Mouse (Mus musculus) Patski (cell line): ENCODE data around the gene Sgk1. TPM values are rescaled to one million over a fixed set of nuclear protein-coding genes. Genes with fewer than 3 reads are reported as not detected.

Source experiments
- ATAC-seq: fragments of 100-300 bp; one replicate; pipeline ENCODE4 v1.8.0; 2021
- CTCF ChIA-PET: fragments of 350-600 bp; sonication (Branson Sonifier 250); formaldehyde crosslinking; loops from one replicate; lab custom pipeline; 2022; ENCODE audit warnings: inconsistent platforms; lab: Charles Lee
- POLR2A ChIA-PET: fragments of 350-600 bp; sonication (Branson Sonifier 250); formaldehyde crosslinking; loops from one replicate; lab custom pipeline; 2022; ENCODE audit warnings: antibody characterized with exemption, inconsistent platforms; lab: Charles Lee
- DNase-seq: peaks from one replicate; pipeline ENCODE4 v3.0.0-alpha.2; 2011; ENCODE audit warnings: low read depth, low spot score
- H3K27me3 ChIP-seq: fragments of 371-371 bp; one replicate; pipeline ENCODE4 v1.5.1; 2021
- CTCF ChIP-seq: fragments of 100-300 bp; IDR thresholded peaks from one replicate; pipeline ENCODE4 v1.5.1; 2021
- in situ Hi-C: fragments of 300-500 bp; cut with MboI; formaldehyde crosslinking; loops from 3 replicates; pipeline ENCODE4 v1.11.1; 2018; ENCODE audit warnings: low pct_unique_long_range_greater_than_20kb, mixed read lengths
- polyA plus RNA-seq: library from polyadenylated mRNA; unstranded; gene quantifications from one replicate; pipeline ENCODE4 v1.2.3, GENCODE M21; 2021

The Sgk1 gene
- polyA plus RNA-seq, 1 experiment from 2014 or later: 123 TPM

DNA sequence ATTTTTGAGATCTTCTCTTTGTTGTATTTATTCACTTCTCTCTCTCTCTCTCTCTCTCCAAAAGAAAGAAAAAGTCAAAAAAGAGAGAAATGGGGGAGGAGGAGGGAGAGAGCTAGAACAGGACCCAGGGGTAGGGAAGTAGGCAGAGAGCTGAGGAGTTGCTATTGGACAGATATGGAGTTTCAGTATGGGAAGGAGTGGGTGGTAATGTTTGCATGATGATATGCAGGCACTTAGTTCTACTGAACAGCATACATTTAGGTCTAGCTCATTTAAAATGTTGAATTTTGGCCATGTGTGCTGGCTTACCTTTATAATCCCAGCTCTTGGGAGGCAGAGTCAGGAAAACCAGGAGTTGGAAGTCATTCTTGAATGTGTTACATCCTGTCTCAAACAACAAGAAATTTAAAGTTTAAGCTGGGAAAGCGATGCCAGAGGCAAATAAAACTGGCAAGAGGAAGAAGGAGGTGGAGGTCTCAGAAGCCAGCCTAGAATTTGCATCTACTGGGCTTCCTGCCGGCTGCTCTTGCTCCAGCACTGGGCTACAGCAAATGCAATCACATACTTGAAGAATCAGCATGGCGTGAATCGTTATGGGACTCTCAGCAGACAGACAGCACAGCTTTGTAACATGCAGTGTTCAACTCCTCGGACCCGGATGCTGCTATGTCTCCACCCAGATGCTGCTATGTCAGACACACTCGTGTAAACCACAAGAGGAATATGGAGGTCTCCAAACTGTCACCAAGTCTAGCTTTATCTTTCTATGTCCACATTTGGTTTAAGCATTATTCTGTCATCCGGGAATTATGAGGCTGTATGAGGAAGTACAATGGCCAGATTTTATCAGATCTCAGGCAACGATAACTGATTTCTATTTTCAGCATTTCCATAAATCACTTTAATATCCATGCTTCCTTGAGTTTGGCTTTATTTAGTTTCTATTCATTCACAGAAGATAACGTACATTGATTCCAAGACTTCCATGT lies 20.5 kb downstream of the Sgk1 start:
- POLR2A ChIA-PET: no interaction called here
- ATAC-seq: no peak
- no peaks in the 10 kb centered on the region for H3K27me3 ChIP-seq

DNA sequence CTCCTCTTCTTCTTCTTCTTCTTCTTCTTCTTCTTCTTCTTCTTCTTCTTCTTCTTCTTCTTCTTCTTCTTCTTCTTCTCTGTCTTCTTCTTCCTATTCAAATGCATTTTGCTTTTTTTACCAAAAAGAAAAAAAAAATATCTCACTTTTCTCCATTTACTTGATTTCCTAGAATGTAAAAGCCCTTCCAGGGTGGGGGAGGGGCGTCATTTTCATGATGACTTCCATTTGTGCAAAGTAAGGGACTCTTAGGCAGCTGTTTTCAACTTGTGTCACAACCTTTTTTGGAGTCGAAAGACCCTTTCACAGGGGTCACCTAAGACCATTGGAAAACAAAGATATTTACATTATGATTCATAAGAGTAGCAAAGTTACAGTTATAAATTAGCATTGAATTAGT lies 22.2 kb downstream of the Sgk1 start:
- ChIA-PET CTCF (no interaction called here), POLR2A (interaction anchor here (0.6 kb wide), 1 partner anchor 46 kb away, joined by 3 read pairs; no protein-coding TSS in a partner anchor)
- no peak for ATAC-seq
- in situ Hi-C loops: no loop called here
- DNase-seq: no peak
- no peak for TF ChIP-seq CTCF
- H3K27me3 ChIP-seq: no peaks in the 10 kb centered on the region

More for the DNA sequence above, 20.5 kb downstream of the Sgk1 start:
- no peak for DNase-seq
- no peak for TF ChIP-seq CTCF
- CTCF ChIA-PET: interaction anchor here (0.9 to 1.6 kb wide), 3 partner anchors 8 to 16 kb away, joined by 3 read pairs; no protein-coding TSS in a partner anchor
- in situ Hi-C loops: no loop called here

GRCm38 (mm10) chr10:21905616-21906015 lies 23.6 kb downstream of the Sgk1 start:
- in situ Hi-C loops: no loop called here
- no peak for DNase-seq
- TF ChIP-seq CTCF: no peak
- ChIA-PET POLR2A (no interaction called here), CTCF (no interaction called here)
- no peaks in the 10 kb centered on the region for H3K27me3 ChIP-seq
- ATAC-seq: no peak

DNA sequence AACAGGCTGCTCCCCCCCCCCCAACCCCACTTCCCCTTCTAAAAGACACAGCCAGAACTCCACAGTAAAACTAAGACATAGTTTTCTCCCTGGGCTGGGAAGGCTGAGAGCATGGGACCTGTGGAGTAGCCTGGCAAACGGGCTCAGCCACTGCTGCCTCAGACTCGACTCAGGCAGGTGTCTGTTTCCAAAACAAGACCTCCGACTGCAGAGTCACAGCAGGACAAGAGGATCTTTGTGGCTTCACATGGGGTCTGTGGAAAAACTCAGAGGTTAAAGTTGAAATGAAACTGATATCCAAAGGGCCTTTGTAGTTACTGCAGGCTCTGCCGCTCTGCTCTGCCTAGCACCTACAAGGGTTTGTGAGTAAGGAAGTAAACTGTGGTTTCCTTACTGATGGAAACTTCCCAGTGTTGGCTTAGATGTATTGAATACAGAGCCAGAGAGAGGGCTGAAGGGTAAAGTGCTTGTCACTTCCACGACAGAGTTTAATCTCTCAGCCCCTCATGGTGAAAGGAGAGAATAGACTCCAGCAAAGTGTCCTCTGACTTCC lies 25.0 kb downstream of the Sgk1 start:
- DNase-seq (no peak), ATAC-seq (no peak)
- TF ChIP-seq CTCF: no peak
- CTCF ChIA-PET: no interaction called here
- H3K27me3 ChIP-seq: no peaks in the 10 kb centered on the region
- POLR2A ChIA-PET: no interaction called here
- in situ Hi-C loops: no loop called here

DNA sequence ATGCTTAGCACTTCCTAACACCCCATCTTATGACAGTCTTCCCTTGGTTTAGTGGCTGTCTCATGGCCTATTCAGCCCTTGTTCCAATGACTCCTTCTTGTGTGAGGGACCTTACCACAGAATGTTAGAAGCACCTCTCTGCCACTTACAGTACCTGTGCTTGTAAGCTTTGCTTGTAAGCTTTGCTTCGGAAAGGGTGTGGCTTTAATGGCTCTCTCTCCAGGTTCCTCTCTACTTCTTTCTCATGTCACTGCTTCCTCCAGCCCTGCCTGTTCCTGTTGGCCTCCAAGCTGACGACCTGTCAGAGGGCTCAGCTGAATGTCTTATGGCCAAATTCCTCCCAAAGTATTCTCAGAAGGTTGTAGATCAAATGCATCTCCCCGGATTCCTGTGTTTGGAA lies 25.8 kb downstream of the Sgk1 start:
- no peak for ATAC-seq
- H3K27me3 ChIP-seq: no peaks in the 10 kb centered on the region
- in situ Hi-C loops: no loop called here
- DNase-seq: no peak
- no peak for TF ChIP-seq CTCF
- ChIA-PET POLR2A (no interaction called here), CTCF (no interaction called here)

DNA sequence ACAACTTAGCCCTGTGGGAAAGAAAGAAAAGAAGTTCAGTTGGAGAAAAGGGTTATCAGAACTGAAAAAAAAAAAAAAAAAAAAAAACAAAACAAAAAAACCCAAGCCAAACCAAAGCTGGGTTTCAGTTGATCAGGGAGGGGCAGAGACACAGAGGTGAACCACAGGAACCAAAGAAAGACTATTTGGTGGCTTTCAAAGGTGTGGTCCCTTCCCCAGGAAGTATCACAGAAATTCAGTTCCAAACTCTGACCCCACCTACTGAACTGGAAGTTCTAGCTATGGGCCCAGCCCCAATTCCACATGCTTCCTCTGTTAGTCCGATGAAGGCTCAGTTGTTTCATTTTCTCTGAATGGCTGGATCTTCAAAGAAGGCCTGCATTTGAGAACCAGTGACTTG lies 26.7 kb downstream of the Sgk1 start:
- CTCF ChIA-PET: no interaction called here
- no peaks in the 10 kb centered on the region for H3K27me3 ChIP-seq
- POLR2A ChIA-PET: no interaction called here
- TF ChIP-seq CTCF: no peak
- in situ Hi-C loops: no loop called here
- ATAC-seq (no peak), DNase-seq (no peak)

DNA sequence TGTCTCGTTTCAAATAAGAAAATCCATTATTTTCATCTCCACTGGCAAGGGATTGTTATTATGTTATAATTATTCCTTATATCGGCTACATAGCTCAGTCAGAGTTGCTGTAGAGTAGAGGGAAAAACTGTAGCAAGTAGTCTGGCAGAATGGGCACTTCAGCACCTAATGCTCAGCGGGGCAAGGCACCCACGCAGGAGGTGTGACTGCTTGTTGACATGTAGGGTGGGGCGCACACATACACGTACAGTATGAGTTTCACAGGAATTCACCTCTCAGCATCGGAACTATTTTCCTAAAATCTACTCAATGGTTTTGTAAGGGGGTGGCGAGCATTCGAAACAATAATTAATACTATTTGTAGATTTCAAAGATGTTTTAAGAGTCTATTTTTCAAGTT lies 28.4 kb downstream of the Sgk1 start:
- CTCF ChIA-PET: interaction anchor here (1.1 kb wide), 1 partner anchor 11 kb away, joined by 3 read pairs; no protein-coding TSS in a partner anchor
- no peak for DNase-seq
- in situ Hi-C loops: no loop called here
- POLR2A ChIA-PET: interaction anchor here (0.6 kb wide), 1 partner anchor 66 kb away, joined by 5 read pairs; no protein-coding TSS in a partner anchor
- TF ChIP-seq CTCF: no peak
- ATAC-seq: no peak
- H3K27me3 ChIP-seq: no peaks in the 10 kb centered on the region

GRCm38 (mm10) chr10:21911303-21911947 lies 29.4 kb downstream of the Sgk1 start:
- CTCF ChIA-PET: interaction anchor here (0.8 kb wide), 1 partner anchor 17 kb away, joined by 3 read pairs; no protein-coding TSS in a partner anchor
- POLR2A ChIA-PET: no interaction called here
- in situ Hi-C loops: no loop called here
- DNase-seq (no peak), ATAC-seq (no peak)
- no peak for TF ChIP-seq CTCF
- no peaks in the 10 kb centered on the region for H3K27me3 ChIP-seq

- ATAC-seq (no peak), DNase-seq (no peak)
- H3K27me3 ChIP-seq: no peaks in the 10 kb centered on the region
- in situ Hi-C loops: no loop called here
- ChIA-PET POLR2A (no interaction called here), CTCF (no interaction called here)
- no peak for TF ChIP-seq CTCF
These were observed 32.8 kb downstream of the Sgk1 start for GRCm38 (mm10) chr10:21914751-21915150.

DNA sequence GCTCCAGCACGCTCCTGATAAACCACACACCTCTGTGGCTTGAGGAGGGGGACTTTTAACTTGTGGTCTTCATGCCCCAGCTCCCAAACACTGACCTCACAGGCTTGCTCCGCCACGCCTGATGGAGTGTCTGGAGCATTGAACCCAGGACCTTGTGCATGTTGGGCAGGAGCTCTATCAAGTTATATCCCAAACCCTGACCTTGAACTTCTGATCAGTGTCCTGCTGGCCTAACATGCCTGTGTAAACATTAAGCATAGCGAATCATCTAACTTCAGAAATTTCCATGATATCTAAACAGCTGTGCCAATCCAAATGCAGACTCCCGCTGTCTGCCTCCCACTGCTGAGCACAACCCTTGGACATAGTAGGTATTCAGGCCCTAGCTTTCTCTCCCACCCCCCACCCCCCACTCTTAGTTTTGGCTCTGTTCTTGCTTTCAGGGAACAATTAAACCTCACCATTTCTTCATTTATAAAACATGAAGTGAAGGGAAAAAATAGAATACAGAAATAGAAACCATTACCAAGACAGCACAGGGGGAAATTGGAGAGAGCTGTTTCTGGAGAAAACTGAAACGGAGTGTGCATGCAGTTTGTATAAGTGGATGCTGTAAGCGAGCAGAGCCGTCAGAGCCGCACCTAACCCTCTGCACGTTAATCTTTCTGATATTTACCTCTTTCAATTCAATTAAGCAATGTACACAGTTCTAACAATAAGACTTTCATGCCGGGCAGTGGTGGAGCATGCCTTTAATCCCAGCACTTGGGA lies 34.5 kb downstream of the Sgk1 start:
- POLR2A ChIA-PET: interaction anchor here (0.5 kb wide), 1 partner anchor 397 kb away, joined by 3 read pairs; no protein-coding TSS in a partner anchor
- CTCF ChIA-PET: no interaction called here
- TF ChIP-seq CTCF: no peak
- no peak for DNase-seq
- in situ Hi-C loops: no loop called here
- no peaks in the 10 kb centered on the region for H3K27me3 ChIP-seq
- no peak for ATAC-seq
